Mouse (Mus musculus) thymus, postnatal 14 days (tissue): ENCODE results near the gene Vmn1r204.
"Not testable (repeated sequence)": the region's sequence is repeated elsewhere in the genome, so short reads cannot be mapped to it uniquely, and the experiment has no call there.

Experiments
- DNase-seq: peaks from one replicate; pipeline ENCODE4 v3.0.0; 2021

The Vmn1r204 gene

GRCm38 (mm10) chr13:22552898-22553297, at the start of gene Vmn1r204:
TSS of gene Vmn1r204 (plus strand) at chr13:22553198.
- DNase-seq: not testable (repeated sequence)

GRCm38 (mm10) chr13:22505281-22505680, 47.7 kb upstream of the Vmn1r204 start, which contains the start of gene Vmn1r202:
TSS of gene Vmn1r202 (minus strand) at chr13:22505381.
- DNase-seq: no peak

- no peak for DNase-seq
Observed at GRCm38 (mm10) chr13:22517814-22518213, 35.2 kb upstream of the Vmn1r204 start, which contains the start of gene Vmn1r203. TSS of gene Vmn1r203 (plus strand) at chr13:22518114.

- not testable (repeated sequence) for DNase-seq
Observed at GRCm38 (mm10) chr13:22574911-22575310, 21.9 kb downstream of the Vmn1r204 start.

- DNase-seq: not testable (repeated sequence)
Observed at GRCm38 (mm10) chr13:22583336-22583735, 30.3 kb downstream of the Vmn1r204 start.

- DNase-seq: no peak
Observed at GRCm38 (mm10) chr13:22592900-22593299, 39.9 kb downstream of the Vmn1r204 start, which contains the start of gene Vmn1r205. TSS of gene Vmn1r205 (minus strand) at chr13:22593000.
